ENCODE assay signal across 11 mouse cellular contexts in genomic region chr11:70657573-70657972, GRCm38 (mm10). TPM values are rescaled to one million over a fixed set of nuclear protein-coding genes. Genes with fewer than 3 reads are reported as not detected.
A peak's percentile ranks its signal among the peaks of the same experiment; 100 is the strongest.
DNase-seq lines count a peak whose midpoint lies in the region; ATAC-seq and TF ChIP-seq lines count a peak whose summit lies in the region.
"Had no signal": no experiment of that assay in that cellular context is flagged by ENCODE, and none has a peak within 500 bp of the region (broad histone marks: within the 10 kb centered on the region; RNA-seq: fewer than 3 reads in every experiment).

No protein-coding gene starts in this region.

- H3K27ac ChIP-seq in liver, embryonic 12.5 days: peak overlapping the region; percentile 99; the same call in 1 of the 2 replicates
- peak overlapping the region; percentile 99 for H3K27ac ChIP-seq in MEL (ENCODE audit: control insufficient read depth, low read depth, low read length)

- H3K4me1 ChIP-seq in liver, embryonic 12.5 days: peaks cover 46% of the 10 kb centered on the region
- H3K4me1 ChIP-seq in MEL (ENCODE audit: control insufficient read depth in 1 of 2, insufficient read depth in 2 of 2, low read length in 2 of 2): peaks cover 2 to 18% of the 10 kb centered on the region in 2 experiments

- TF ChIP-seq EP300 in MEL (IDR thresholded peaks at IDR 0.05; ENCODE audit: low read depth in 1 of 2, low read length in 2 of 2): no peak

- no peaks in the 10 kb centered on the region for H3K9me3 ChIP-seq in liver, embryonic 12.5 days (replicated peaks)
- no peaks in the 10 kb centered on the region for H3K9me3 ChIP-seq in MEL (replicated peaks; ENCODE audit: insufficient read depth, low read length)
- H3K9me3 ChIP-seq: neural tube, embryonic 13.5 days had no signal

- TF ChIP-seq POLR2A in MEL (IDR thresholded peaks at IDR 0.05; ENCODE audit: control insufficient read depth in 1 of 2, insufficient read depth in 1 of 2, low read depth in 1 of 2, low read length in 2 of 2, poor library complexity in 1 of 2): no peak

- no peak for ATAC-seq in liver, embryonic 12.5 days

- no peak overlapping the region; the same call in 1 of the 2 replicates for H3K9ac ChIP-seq in liver, embryonic 12.5 days
- peak overlapping the region; percentile 88; the same call in 1 of the 2 replicates for H3K9ac ChIP-seq in MEL (ENCODE audit: control insufficient read depth, low read depth, low read length, poor library complexity, severe bottlenecking)

- H3K4me3 ChIP-seq in liver, embryonic 12.5 days: no peak overlapping the region
- H3K4me3 ChIP-seq in MEL (ENCODE audit: control insufficient read depth in 1 of 2, insufficient read depth in 1 of 2, low read depth in 2 of 2, low read length in 2 of 2): no peak overlapping the region
- H3K4me3 ChIP-seq: erythroblast, embryonic 14.5 days; neural tube, embryonic 13.5 days had no signal

- peaks cover 33% of the 10 kb centered on the region for H3K36me3 ChIP-seq in liver, embryonic 12.5 days
- H3K36me3 ChIP-seq in MEL (ENCODE audit: control insufficient read depth in 1 of 2, insufficient read depth in 2 of 2, low read length in 2 of 2): peaks cover 3 to 13% of the 10 kb centered on the region in 2 experiments

- 0 out of 2 replicates have a peak, but pooled peaks cover 9% of the 10 kb centered on the region for H3K27me3 ChIP-seq in liver, embryonic 12.5 days (replicated peaks)
- H3K27me3 ChIP-seq in MEL (ENCODE audit: control insufficient read depth in 1 of 2, insufficient read depth in 2 of 2, low read length in 2 of 2): no peaks in the 10 kb centered on the region
- H3K27me3 ChIP-seq: neural tube, embryonic 13.5 days had no signal

- intact Hi-C loops in heart, postnatal 14 days (cut with DNase I): loop anchor here (10.0 kb wide), 1 partner anchor 663 kb away; the partner anchor contains the start of genes Gabarap and Phf23

- 0 out of 2 replicates have a peak overlapping the region, but pooled peaks have one; percentile 4 for H3K4me2 ChIP-seq in liver, embryonic 12.5 days

- peak; percentile 88 for DNase-seq in heart, adult 11 months
- no peak for DNase-seq in heart, postnatal 14 days
- DNase-seq in liver (no peak), MEL (ENCODE audit: low read depth, low spot score) (no peak)
- peak; percentile 30 for DNase-seq in induced T-regulatory cell, adult 2 months (ENCODE audit: low read depth)
- DNase-seq in spleen, postnatal 10 days (ENCODE audit: low spot score in 2 of 2): no peak
- no peak for DNase-seq in urinary bladder, adult 18-20 months (ENCODE audit: low spot score in 2 of 2)
- DNase-seq: adrenal gland, adult 8-10 months had no signal

- peaks cover 35% of the 10 kb centered on the region for H3K79me2 ChIP-seq in MEL (ENCODE audit: control insufficient read depth, insufficient read depth, low read length, poor library complexity)

- TF ChIP-seq RAD21 in MEL (IDR thresholded peaks at IDR 0.05; ENCODE audit: low read depth, low read length): no peak

- no peak for TF ChIP-seq CTCF in MEL (IDR thresholded peaks at IDR 0.05 in 2 of 3, conservative IDR thresholded peaks at IDR 0.05 in 1 of 3; ENCODE audit: control insufficient read depth in 1 of 3, insufficient read depth in 1 of 3, low read depth in 2 of 3, low read length in 3 of 3, poor library complexity in 1 of 3, severe bottlenecking in 1 of 3)

- 44% methylated on average over 6 of the region's 6 CpGs for WGBS in liver, embryonic 12.5 days (ENCODE audit: insufficient replicate concordance)

TF ChIP-seq in MEL, 35 proteins besides CTCF, POLR2A, EP300 and RAD21:
- no peak for TF ChIP-seq MYB (IDR thresholded peaks at IDR 0.05; ENCODE audit: low read depth, low read length)
- TF ChIP-seq USF2 (IDR thresholded peaks at IDR 0.05; ENCODE audit: borderline replicate concordance in 1 of 2, insufficient read depth in 1 of 2, low read depth in 1 of 2, low read length in 2 of 2): no peak
- 0 out of 2 replicates have a peak, but pooled peaks have one; percentile 5 for TF ChIP-seq NELFE (IDR thresholded peaks at IDR 0.05; ENCODE audit: low read depth, low read length)
- TF ChIP-seq GATA1 (IDR thresholded peaks at IDR 0.05; ENCODE audit: low read depth, low read length): no peak
- no peak for TF ChIP-seq E2F4 (IDR thresholded peaks at IDR 0.05; ENCODE audit: borderline replicate concordance, low read depth, low read length)

RNA-seq across cellular contexts. Expression of gene Eno3, which starts 0.6 kb away (rescaled TPM):
- total RNA-seq in heart, postnatal 14 days (2021): 1,000 to 10,000 TPM; 1,878 to 1,971 TPM
- polyA plus RNA-seq in liver, embryonic 12.5 days (2016; fragmentation: Nextera tagmentation; extraction: Ambion mirVana): 6.7 and 7.6 TPM in 2 replicates
- 12.9 and 14.2 TPM in 2 replicates for total RNA-seq in MEL (2012; rRNA removed)
- polyA plus RNA-seq in MEL (2012; ENCODE audit: insufficient read depth in 1 of 2, insufficient read length in 2 of 2, low read depth in 1 of 2, low replicate concordance in 2 of 2, missing spikeins in 1 of 2): 10 to 100 TPM in 1 of 2 experiments, not detected in 1; 16.8 TPM

RNA-seq across cellular contexts. Expression of gene Pfn1, which starts 3.1 kb away (rescaled TPM):
- 100 to 1,000 TPM; 326 to 379 TPM for total RNA-seq in heart, postnatal 14 days (2021)
- polyA plus RNA-seq in liver, embryonic 12.5 days (2016; fragmentation: Nextera tagmentation; extraction: Ambion mirVana): 1,519 and 1,532 TPM in 2 replicates
- total RNA-seq in MEL (2012; rRNA removed): 1,332 and 1,356 TPM in 2 replicates
- polyA plus RNA-seq in MEL (2012; ENCODE audit: insufficient read depth in 1 of 2, insufficient read length in 2 of 2, low read depth in 1 of 2, low replicate concordance in 2 of 2, missing spikeins in 1 of 2): 1,000 to 10,000 TPM; 2,392 to 5,980 TPM

RNA-seq across cellular contexts. Expression of gene Slc25a11, which starts 10.3 kb away (rescaled TPM):
- total RNA-seq in heart, postnatal 14 days (2021): 100 to 1,000 TPM; 438 to 444 TPM
- polyA plus RNA-seq in liver, embryonic 12.5 days (2016; fragmentation: Nextera tagmentation; extraction: Ambion mirVana): 77.3 and 83.3 TPM in 2 replicates
- 96.3 and 104 TPM in 2 replicates for total RNA-seq in MEL (2012; rRNA removed)
- polyA plus RNA-seq in MEL (2012; ENCODE audit: insufficient read depth in 1 of 2, insufficient read length in 2 of 2, low read depth in 1 of 2, low replicate concordance in 2 of 2, missing spikeins in 1 of 2): 100 to 1,000 TPM; 114 to 145 TPM

RNA-seq across cellular contexts. Expression of gene Rnf167, which starts 10.5 kb away (rescaled TPM):
- 10 to 100 TPM; 52.0 to 54.4 TPM for total RNA-seq in heart, postnatal 14 days (2021)
- 73.6 and 86.1 TPM in 2 replicates for polyA plus RNA-seq in liver, embryonic 12.5 days (2016; fragmentation: Nextera tagmentation; extraction: Ambion mirVana)
- total RNA-seq in MEL (2012; rRNA removed): 30.4 and 31.4 TPM in 2 replicates
- 10 to 100 TPM in 1 of 2 experiments, not detected in 1; 44.4 TPM for polyA plus RNA-seq in MEL (2012; ENCODE audit: insufficient read depth in 1 of 2, insufficient read length in 2 of 2, low read depth in 1 of 2, low replicate concordance in 2 of 2, missing spikeins in 1 of 2)

RNA-seq across cellular contexts. Expression of gene Spag7, which starts 11.6 kb away (rescaled TPM):
- total RNA-seq in heart, postnatal 14 days (2021): 10 to 100 TPM; 83.4 to 84.4 TPM
- polyA plus RNA-seq in liver, embryonic 12.5 days (2016; fragmentation: Nextera tagmentation; extraction: Ambion mirVana): 76.8 and 84.5 TPM in 2 replicates
- total RNA-seq in MEL (2012; rRNA removed): 76.4 and 81.0 TPM in 2 replicates
- 10 to 100 TPM in 1 of 2 experiments, not detected in 1; 99.6 TPM for polyA plus RNA-seq in MEL (2012; ENCODE audit: insufficient read depth in 1 of 2, insufficient read length in 2 of 2, low read depth in 1 of 2, low replicate concordance in 2 of 2, missing spikeins in 1 of 2)

Comparison
In these comparisons a context has a peak if more than half of its experiments do, and no peak if none do; other contexts are left out.
1. DNase-seq: peak in heart, adult 11 months (single experiment) and induced T-regulatory cell, adult 2 months (single experiment); none in heart, postnatal 14 days (0 of 2), liver (single experiment), MEL (single experiment), spleen, postnatal 10 days (0 of 2) and urinary bladder, adult 18-20 months (0 of 2).
2. RNA of gene Eno3, which starts 0.6 kb away (total RNA-seq): 1,878 to 1,971 TPM in heart, postnatal 14 days; 12.9 to 14.2 TPM in MEL; every median in the first group is over 100 times any median in the second.